Mouse (Mus musculus) liver, embryonic 14.5 days (tissue): ENCODE results near the gene Tex10.

Source experiments
- CTCF ChIP-seq: IDR thresholded peaks from 2 replicates; pipeline ENCODE4 v1.5.1; 2016; ENCODE audit warnings: antibody characterized with exemption, low read depth, control low read depth
- EP300 ChIP-seq: IDR thresholded peaks from 2 replicates; pipeline ENCODE4 v1.6.1; 2016; ENCODE audit warnings: antibody characterized with exemption, low read depth

DNA sequence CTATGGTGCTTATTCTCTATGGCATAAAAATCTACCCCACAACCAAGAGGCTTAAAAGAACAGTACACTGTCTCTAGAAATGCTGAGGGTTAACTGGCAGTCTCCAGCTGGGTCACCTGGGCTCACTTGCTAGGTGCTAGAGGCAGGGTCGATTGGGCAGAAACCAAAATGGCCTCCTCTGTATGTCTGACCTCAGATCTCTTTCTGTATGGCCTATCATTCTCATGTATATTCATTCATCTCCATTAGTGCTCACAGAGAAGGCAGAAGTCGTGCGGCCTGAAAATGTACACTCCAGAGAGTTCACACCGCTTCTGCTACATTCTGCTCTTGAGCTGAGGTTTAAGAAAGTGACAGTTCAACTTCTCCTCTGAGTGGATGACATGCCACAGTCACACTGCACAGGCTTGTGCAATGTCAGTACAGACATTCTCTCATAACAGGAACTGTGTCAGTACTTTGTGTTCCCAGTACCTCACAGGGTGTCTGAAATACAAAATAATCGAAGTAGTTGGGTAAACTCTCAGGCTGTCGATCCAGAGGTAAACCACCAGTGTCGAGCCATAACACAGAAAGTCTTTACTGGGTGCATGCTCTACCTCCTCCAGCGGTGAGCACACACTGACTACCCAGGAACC, 54.3 kb downstream of the Tex10 start:
- no peak for TF ChIP-seq CTCF
- TF ChIP-seq EP300, result no peak
